Mouse (Mus musculus): ENCODE measurements around the gene Vkorc1l1.

DNA sequence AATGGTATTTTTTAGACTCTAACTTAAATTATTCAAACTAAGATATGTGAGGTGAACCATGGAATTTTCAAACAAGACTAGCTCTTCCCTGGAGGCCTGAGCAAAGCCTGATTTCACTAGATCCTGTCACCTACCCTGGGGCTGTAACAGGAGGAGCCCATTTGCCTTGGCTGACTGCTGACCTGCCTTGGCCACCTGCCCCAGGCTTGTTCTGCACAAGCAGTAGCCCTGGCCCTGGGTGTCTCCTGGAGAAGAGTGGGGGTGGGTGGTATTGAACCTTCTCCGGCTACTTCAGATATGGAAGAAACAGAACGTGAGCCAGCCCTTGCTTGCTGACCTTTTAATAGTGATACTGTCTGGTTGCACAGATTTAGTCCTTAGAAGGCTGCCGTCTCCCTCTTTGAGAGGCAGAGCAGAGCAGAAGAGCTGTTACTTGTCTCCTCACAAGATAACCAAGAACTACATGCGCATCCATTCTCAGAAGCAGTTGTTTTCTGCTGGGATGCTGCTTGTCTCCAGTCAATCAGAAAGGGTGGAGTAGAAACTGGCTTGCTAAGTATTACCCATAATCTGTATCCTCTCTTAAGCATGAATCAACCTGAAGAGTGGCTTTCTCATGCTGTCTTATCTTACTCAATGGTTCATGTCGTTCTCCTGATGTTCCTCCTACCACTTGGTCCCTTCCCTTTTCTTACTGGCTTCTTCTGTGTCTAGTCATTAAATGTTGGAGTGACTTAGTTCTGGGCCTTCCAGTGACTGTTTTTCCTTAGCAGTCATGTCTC is 12.9 kb downstream of the Vkorc1l1 start:
- TF ChIP-seq POLR2A (IDR thresholded peaks at IDR 0.05; ENCODE audit: insufficient read length, low read depth) (no peak), E2F4 (IDR thresholded peaks at IDR 0.05; ENCODE audit: insufficient read depth) (no peak), MAX (IDR thresholded peaks at IDR 0.05; ENCODE audit: low read depth) (no peak), TCF12 (IDR thresholded peaks at IDR 0.05; ENCODE audit: insufficient read depth, poor library complexity, severe bottlenecking) (no peak), MYOD1 (IDR thresholded peaks at IDR 0.05; ENCODE audit: control insufficient read depth in 1 of 3, insufficient read length in 2 of 3, low read depth in 2 of 3) (no peak), USF1 (IDR thresholded peaks at IDR 0.05; ENCODE audit: low read depth) (no peak)
